Comparison of ENCODE assay signal across 8 mouse cellular contexts in genomic region chr2:163055715-163056114, GRCm38 (mm10). TPM values are rescaled to one million over a fixed set of nuclear protein-coding genes. Genes with fewer than 3 reads are reported as not detected.
DNase-seq lines count a peak whose midpoint lies in the region; ATAC-seq and TF ChIP-seq lines count a peak whose summit lies in the region.

No protein-coding gene starts in this region.

- 12% methylated on average over 5 of the region's 5 CpGs for WGBS in lung, embryonic 16.5 days
- 11% methylated on average over 5 of the region's 5 CpGs for WGBS in lung, postnatal 0 days
- 46% methylated on average over 5 of the region's 5 CpGs for WGBS in limb, embryonic 10.5 days
- 22% methylated on average over 5 of the region's 5 CpGs for WGBS in stomach, embryonic 14.5 days

- H3K4me2 ChIP-seq in lung, embryonic 16.5 days (ENCODE audit: low read depth, low read length), result peak overlapping the region; percentile 99
- H3K4me2 ChIP-seq in lung, postnatal 0 days (replicated peaks; ENCODE audit: low read depth, low read length), result no peak overlapping the region
- H3K4me2 ChIP-seq in stomach, embryonic 14.5 days (replicated peaks; ENCODE audit: low read depth, low read length), result peak overlapping the region; percentile 97

- H3K27me3 ChIP-seq in lung, embryonic 16.5 days (ENCODE audit: control insufficient read depth, insufficient read depth, low read depth, low read length), result no peaks in the 10 kb centered on the region
- H3K27me3 ChIP-seq in lung, postnatal 0 days (replicated peaks; ENCODE audit: insufficient read depth, low read length), result no peaks in the 10 kb centered on the region
- no peaks in the 10 kb centered on the region for H3K27me3 ChIP-seq in limb, embryonic 10.5 days (ENCODE audit: low read depth, poor library complexity, severe bottlenecking)
- no peaks in the 10 kb centered on the region for H3K27me3 ChIP-seq in stomach, embryonic 14.5 days (ENCODE audit: control insufficient read depth, insufficient read depth, low read length)

- no peaks in the 10 kb centered on the region for H3K36me3 ChIP-seq in lung, embryonic 16.5 days (ENCODE audit: control insufficient read depth, insufficient read depth, low read length)
- no peaks in the 10 kb centered on the region for H3K36me3 ChIP-seq in lung, postnatal 0 days (ENCODE audit: insufficient read depth, low read length)
- H3K36me3 ChIP-seq in limb, embryonic 10.5 days, result peaks cover 12% of the 10 kb centered on the region
- H3K36me3 ChIP-seq in stomach, embryonic 14.5 days (ENCODE audit: control insufficient read depth, insufficient read depth, low read length), result no peaks in the 10 kb centered on the region

- peaks cover 24% of the 10 kb centered on the region for H3K4me1 ChIP-seq in lung, embryonic 16.5 days (replicated peaks; ENCODE audit: control insufficient read depth, insufficient read depth, low read length)
- H3K4me1 ChIP-seq in lung, postnatal 0 days (ENCODE audit: insufficient read depth, low read depth, low read length), result peaks cover 13% of the 10 kb centered on the region
- peaks cover 32% of the 10 kb centered on the region for H3K4me1 ChIP-seq in limb, embryonic 10.5 days
- H3K4me1 ChIP-seq in stomach, embryonic 14.5 days (ENCODE audit: control insufficient read depth, insufficient read depth, low read length), result peaks cover 11% of the 10 kb centered on the region

- ATAC-seq in lung, embryonic 16.5 days (ENCODE audit: low read depth), result no peak
- no peak for ATAC-seq in lung, postnatal 0 days
- ATAC-seq in common myeloid progenitor, adult 5-6 weeks (replicated peaks; ENCODE audit: low read depth, poor library complexity, severe bottlenecking), result peak; percentile 13
- no peak for ATAC-seq in stomach, embryonic 14.5 days (ENCODE audit: insufficient number of reproducible peaks, insufficient read depth, low FRiP score, low read depth)
- ATAC-seq in CD4-positive, CD25-positive, alpha-beta regulatory T cell, adult 4 months, result no peak

- no peak for TF ChIP-seq CTCF in lung, postnatal 0 days (IDR thresholded peaks at IDR 0.05)

- no peak for DNase-seq in lung, postnatal 0 days (ENCODE audit: low spot score)
- no peak for DNase-seq in limb, embryonic 10.5 days (ENCODE audit: low spot score)
- no peak for DNase-seq in gastrocnemius, postnatal 36 days
- no peak for DNase-seq in yolk sac, embryonic 10.5 days (ENCODE audit: low spot score)

- no peak for TF ChIP-seq EP300 in lung, postnatal 0 days (IDR thresholded peaks at IDR 0.05)

- intact Hi-C loops in gastrocnemius, postnatal 36 days (cut with DNase I), result no loop called here

- no peaks in the 10 kb centered on the region for H3K9me3 ChIP-seq in lung, embryonic 16.5 days (ENCODE audit: control insufficient read depth, low read length)
- H3K9me3 ChIP-seq in lung, postnatal 0 days (ENCODE audit: low read length), result no peaks in the 10 kb centered on the region
- no peaks in the 10 kb centered on the region for H3K9me3 ChIP-seq in limb, embryonic 10.5 days (replicated peaks)
- no peaks in the 10 kb centered on the region for H3K9me3 ChIP-seq in stomach, embryonic 14.5 days (ENCODE audit: control insufficient read depth, low read depth, low read length)

- no peak overlapping the region for H3K27ac ChIP-seq in lung, embryonic 16.5 days (ENCODE audit: low read length)
- H3K27ac ChIP-seq in lung, postnatal 0 days (ENCODE audit: low read length), result no peak overlapping the region
- peak overlapping the region; percentile 90 for H3K27ac ChIP-seq in limb, embryonic 10.5 days
- H3K27ac ChIP-seq in stomach, embryonic 14.5 days (ENCODE audit: low read length), result no peak overlapping the region

- H3K9ac ChIP-seq in lung, embryonic 16.5 days (ENCODE audit: low read length), result peak overlapping the region; percentile 79
- H3K9ac ChIP-seq in lung, postnatal 0 days (replicated peaks; ENCODE audit: low read depth), result no peak overlapping the region
- peak overlapping the region; percentile 57; the same call in 1 of the 2 replicates for H3K9ac ChIP-seq in stomach, embryonic 14.5 days (replicated peaks; ENCODE audit: low read depth, low read length)

- H3K4me3 ChIP-seq in lung, embryonic 16.5 days (ENCODE audit: low read length), result peak overlapping the region; percentile 82
- no peak overlapping the region for H3K4me3 ChIP-seq in lung, postnatal 0 days (ENCODE audit: low read depth, low read length)
- peak overlapping the region; percentile 90 for H3K4me3 ChIP-seq in limb, embryonic 10.5 days
- H3K4me3 ChIP-seq in stomach, embryonic 14.5 days (ENCODE audit: low read depth, low read length), result peak overlapping the region; percentile 66

RNA-seq across cellular contexts. Expression of gene Mybl2, which starts 1.2 kb away (rescaled TPM):
- 23.4 and 25.6 TPM in 2 replicates for polyA plus RNA-seq in lung, embryonic 16.5 days (2015; fragmentation: Nextera tagmentation; extraction: Ambion mirVana)
- 1.5 and 1.8 TPM in 2 replicates for polyA plus RNA-seq in lung, postnatal 0 days (2015; fragmentation: Nextera tagmentation; extraction: Ambion mirVana)
- 18.8 and 25.9 TPM in 2 replicates for total RNA-seq in common myeloid progenitor, adult 5-6 weeks (2017)
- polyA plus RNA-seq in limb, embryonic 10.5 days (2016; fragmentation: Nextera tagmentation; extraction: Ambion mirVana), result 47.5 and 55.1 TPM in 2 replicates
- 20.1 and 22.4 TPM in 2 replicates for polyA plus RNA-seq in stomach, embryonic 14.5 days (2014; fragmentation: Nextera tagmentation; extraction: Ambion mirVana)
- 1 to 10 TPM; 3.4 to 4.4 TPM for polyA plus RNA-seq in CD4-positive, CD25-positive, alpha-beta regulatory T cell, adult 4 months (2017; shearing (Covaris generic))
- under 1 TPM; 0.32 to 0.66 TPM for total RNA-seq in gastrocnemius, postnatal 36 days (2021)

RNA-seq across cellular contexts. Expression of gene Gtsf1l, which starts 31.9 kb away (rescaled TPM):
- 0.19 TPM in 1 of 2 replicates, not detected in the other for polyA plus RNA-seq in lung, embryonic 16.5 days (2015; fragmentation: Nextera tagmentation; extraction: Ambion mirVana)
- polyA plus RNA-seq in lung, postnatal 0 days (2015; fragmentation: Nextera tagmentation; extraction: Ambion mirVana), result 0.35 TPM in 2 replicates
- not detected in 2 replicates for total RNA-seq in common myeloid progenitor, adult 5-6 weeks (2017)
- not detected in 2 replicates for polyA plus RNA-seq in limb, embryonic 10.5 days (2016; fragmentation: Nextera tagmentation; extraction: Ambion mirVana)
- polyA plus RNA-seq in stomach, embryonic 14.5 days (2014; fragmentation: Nextera tagmentation; extraction: Ambion mirVana), result not detected in 2 replicates
- not detected for polyA plus RNA-seq in CD4-positive, CD25-positive, alpha-beta regulatory T cell, adult 4 months (2017; shearing (Covaris generic))
- total RNA-seq in gastrocnemius, postnatal 36 days (2021), result not detected

RNA-seq across cellular contexts. Expression of gene Ift52, which starts 38.6 kb away (rescaled TPM):
- 49.8 and 50.6 TPM in 2 replicates for polyA plus RNA-seq in lung, embryonic 16.5 days (2015; fragmentation: Nextera tagmentation; extraction: Ambion mirVana)
- 32.0 and 38.2 TPM in 2 replicates for polyA plus RNA-seq in lung, postnatal 0 days (2015; fragmentation: Nextera tagmentation; extraction: Ambion mirVana)
- 24.3 and 29.8 TPM in 2 replicates for total RNA-seq in common myeloid progenitor, adult 5-6 weeks (2017)
- polyA plus RNA-seq in limb, embryonic 10.5 days (2016; fragmentation: Nextera tagmentation; extraction: Ambion mirVana), result 46.5 and 51.5 TPM in 2 replicates
- polyA plus RNA-seq in stomach, embryonic 14.5 days (2014; fragmentation: Nextera tagmentation; extraction: Ambion mirVana), result 50.7 and 53.5 TPM in 2 replicates
- 10 to 100 TPM; 63.3 to 68.6 TPM for polyA plus RNA-seq in CD4-positive, CD25-positive, alpha-beta regulatory T cell, adult 4 months (2017; shearing (Covaris generic))
- 10 to 100 TPM; 13.2 to 13.4 TPM for total RNA-seq in gastrocnemius, postnatal 36 days (2021)
